Mouse (Mus musculus) intestine, postnatal 0 days (tissue): ENCODE data around the gene Gsg1l. TPM values are rescaled to one million over a fixed set of nuclear protein-coding genes. Genes with fewer than 3 reads are reported as not detected.

Source experiments
- ATAC-seq: fragments of 200-750 bp; cut with Nextera tagmentation; 2 replicates; pipeline ENCODE4 v1.8.0; 2017; ENCODE audit warnings: mild to moderate bottlenecking, moderate TSS enrichment, moderate library complexity
- H3K27ac ChIP-seq: fragments of 300-500 bp; sonication (generic); 2 replicates; pipeline ENCODE4 v1.5.1; 2014; ENCODE audit warnings: mild to moderate bottlenecking, low read depth, low read length, moderate library complexity
- H3K27me3 ChIP-seq: fragments of 300-500 bp; sonication (generic); replicated peaks from 2 replicates; pipeline ENCODE4 v1.6.1; 2014; ENCODE audit warnings: low read length, mixed read lengths; ENCODE audit not compliant: control insufficient read depth, insufficient read depth
- H3K36me3 ChIP-seq: fragments of 300-500 bp; sonication (generic); 2 replicates; pipeline ENCODE4 v1.6.1; 2014; ENCODE audit warnings: mild to moderate bottlenecking, moderate library complexity; ENCODE audit not compliant: control insufficient read depth, insufficient read depth
- H3K4me1 ChIP-seq: fragments of 300-500 bp; sonication (generic); replicated peaks from 2 replicates; pipeline ENCODE4 v1.6.1; 2014; ENCODE audit warnings: antibody characterized with exemption, low read length, mixed read lengths; ENCODE audit not compliant: control insufficient read depth, insufficient read depth
- H3K4me2 ChIP-seq: fragments of 300-500 bp; sonication (generic); replicated peaks from 2 replicates; pipeline ENCODE4 v1.6.1; 2014; ENCODE audit warnings: low read depth, mild to moderate bottlenecking, moderate library complexity
- H3K4me3 ChIP-seq: fragments of 300-500 bp; sonication (generic); 2 replicates; pipeline ENCODE4 v1.5.1; 2014; ENCODE audit warnings: low read depth, low read length
- H3K9ac ChIP-seq: fragments of 300-500 bp; sonication (generic); 2 replicates; pipeline ENCODE4 v1.6.1; 2014; ENCODE audit warnings: mild to moderate bottlenecking, low read depth, low read length
- H3K9me3 ChIP-seq: fragments of 300-500 bp; sonication (generic); 2 replicates; pipeline ENCODE4 v1.6.1; 2016; ENCODE audit warnings: mixed run types; ENCODE audit not compliant: control insufficient read depth
- CTCF ChIP-seq: sonication (generic); IDR thresholded peaks from 2 replicates; pipeline ENCODE4 v1.5.1; 2016; ENCODE audit warnings: low read depth, mild to moderate bottlenecking, control low read depth, antibody characterized with exemption, moderate library complexity
- WGBS: fragments of 180-500 bp; shearing (Covaris S2); extraction: QIAGEN DNeasy Blood & Tissue Kit; methylation state at CpG from one replicate; pipeline ENCODE4 v1.1.7; 2014; 5-methylcytosine and 5-hydroxymethylcytosine counted together
- polyA plus RNA-seq: library from polyadenylated mRNA; unstranded; fragments of >200 nt; fragmentation: Nextera tagmentation; extraction: Ambion mirVana; gene quantifications from 2 replicates; pipeline ENCODE4 v1.2.1, GENCODE M21; 2015

The Gsg1l gene
- polyA plus RNA-seq, 1 experiment from 2014 or later: 0.52 TPM

GRCm38 (mm10) chr7:125933356-125934244, 148.6 kb downstream of the Gsg1l start:
- WGBS: 42% methylated on average over 16 of the region's 16 CpGs
- Histone ChIP-seq H3K36me3 (no peaks in the 10 kb centered on the region), H3K27me3 (no peaks in the 10 kb centered on the region), H3K9ac (no peak overlapping the region), H3K4me3 (no peak overlapping the region), H3K27ac (no peak overlapping the region), H3K9me3 (no peaks in the 10 kb centered on the region), H3K4me1 (no peaks in the 10 kb centered on the region), H3K4me2 (no peak overlapping the region)
- no peak for ATAC-seq
- TF ChIP-seq CTCF: no peak

- no peak for ATAC-seq
- Histone ChIP-seq H3K4me2 (no peak overlapping the region), H3K4me1 (no peaks in the 10 kb centered on the region), H3K9ac (no peak overlapping the region), H3K36me3 (no peaks in the 10 kb centered on the region), H3K27me3 (no peaks in the 10 kb centered on the region), H3K9me3 (no peaks in the 10 kb centered on the region), H3K27ac (no peak overlapping the region), H3K4me3 (no peak overlapping the region)
- 59% methylated on average over 5 of the region's 5 CpGs for WGBS
- TF ChIP-seq CTCF: no peak
Measured at GRCm38 (mm10) chr7:125931602-125932001, 150.6 kb downstream of the Gsg1l start.

GRCm38 (mm10) chr7:125924044-125924443, 158.2 kb downstream of the Gsg1l start:
- Histone ChIP-seq H3K4me1 (no peaks in the 10 kb centered on the region), H3K4me3 (no peak overlapping the region), H3K27me3 (no peaks in the 10 kb centered on the region), H3K36me3 (no peaks in the 10 kb centered on the region), H3K27ac (no peak overlapping the region), H3K9me3 (no peaks in the 10 kb centered on the region), H3K4me2 (no peak overlapping the region), H3K9ac (no peak overlapping the region)
- ATAC-seq: no peak
- TF ChIP-seq CTCF: no peak
- WGBS: 70% methylated on average over 5 of the region's 5 CpGs

DNA sequence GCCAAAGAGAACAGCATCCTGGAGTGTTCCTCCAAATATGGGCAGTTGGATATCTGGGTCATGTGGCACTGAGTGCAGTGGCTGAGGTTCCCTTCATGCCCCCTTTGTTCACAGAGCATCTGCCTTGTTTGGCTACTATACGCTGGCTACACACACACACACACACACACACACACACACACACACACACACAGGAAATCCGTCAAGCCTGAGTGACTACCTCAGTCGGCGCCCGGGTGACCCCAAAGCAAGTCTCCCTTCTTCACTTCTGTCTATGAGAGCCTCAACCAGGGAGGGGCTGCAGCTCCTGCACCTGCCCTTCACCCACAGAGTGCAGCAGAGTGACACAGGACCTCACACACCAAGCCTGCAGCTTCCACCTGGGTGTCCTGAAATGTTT, 161.4 kb downstream of the Gsg1l start:
- no peak for TF ChIP-seq CTCF

DNA sequence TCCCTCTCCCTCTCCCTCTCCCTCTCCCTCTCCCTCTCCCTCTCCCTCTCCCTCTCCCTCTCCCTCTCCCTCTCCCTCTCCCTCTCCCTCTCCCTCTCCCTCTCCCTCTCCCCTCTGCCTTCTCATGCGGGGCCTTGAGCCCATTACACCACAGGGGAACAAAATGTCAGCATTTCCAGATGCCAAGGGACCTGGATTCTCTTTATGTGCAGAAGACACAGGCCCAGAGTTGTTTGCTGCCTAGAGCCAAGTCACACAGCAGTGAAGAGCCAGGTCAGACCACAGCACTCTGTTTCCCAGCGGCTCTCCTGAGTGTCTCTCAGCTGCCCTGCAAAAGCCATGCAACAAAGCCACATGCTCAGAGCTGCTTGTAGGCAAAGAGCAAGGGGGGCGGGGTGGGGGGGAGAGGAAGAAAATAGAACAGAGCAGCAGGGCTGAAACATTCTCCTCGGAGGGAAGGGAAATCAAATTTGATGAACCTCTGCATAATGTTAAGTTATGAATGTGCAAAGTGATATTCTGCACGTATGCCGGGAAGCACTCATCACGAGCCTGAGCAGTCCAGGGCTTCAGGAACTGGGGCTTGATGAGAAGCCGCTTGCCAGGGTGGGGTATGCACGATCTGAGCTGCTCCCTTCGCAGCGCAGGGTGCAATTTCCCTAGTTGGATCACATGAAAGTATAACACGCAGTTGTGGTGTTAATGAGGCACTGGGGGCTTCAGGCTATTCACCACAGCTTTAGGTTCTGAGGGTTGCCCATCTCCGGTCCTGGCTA, 181.6 kb downstream of the Gsg1l start:
- Histone ChIP-seq H3K9me3 (no peaks in the 10 kb centered on the region), H3K9ac (no peak overlapping the region), H3K4me3 (no peak overlapping the region), H3K27me3 (no peaks in the 10 kb centered on the region), H3K27ac (no peak overlapping the region), H3K4me1 (no peaks in the 10 kb centered on the region), H3K36me3 (no peaks in the 10 kb centered on the region), H3K4me2 (no peak overlapping the region)
- TF ChIP-seq CTCF: no peak
- 70% methylated on average over 13 of the region's 13 CpGs for WGBS
- no peak for ATAC-seq

More for the DNA sequence above, 161.4 kb downstream of the Gsg1l start:
- ATAC-seq: no peak
- Histone ChIP-seq H3K27ac (no peak overlapping the region), H3K4me3 (no peak overlapping the region), H3K36me3 (no peaks in the 10 kb centered on the region), H3K4me1 (no peaks in the 10 kb centered on the region), H3K9me3 (no peaks in the 10 kb centered on the region), H3K27me3 (no peaks in the 10 kb centered on the region), H3K4me2 (no peak overlapping the region), H3K9ac (no peak overlapping the region)
- 69% methylated on average over 5 of the region's 5 CpGs for WGBS

DNA sequence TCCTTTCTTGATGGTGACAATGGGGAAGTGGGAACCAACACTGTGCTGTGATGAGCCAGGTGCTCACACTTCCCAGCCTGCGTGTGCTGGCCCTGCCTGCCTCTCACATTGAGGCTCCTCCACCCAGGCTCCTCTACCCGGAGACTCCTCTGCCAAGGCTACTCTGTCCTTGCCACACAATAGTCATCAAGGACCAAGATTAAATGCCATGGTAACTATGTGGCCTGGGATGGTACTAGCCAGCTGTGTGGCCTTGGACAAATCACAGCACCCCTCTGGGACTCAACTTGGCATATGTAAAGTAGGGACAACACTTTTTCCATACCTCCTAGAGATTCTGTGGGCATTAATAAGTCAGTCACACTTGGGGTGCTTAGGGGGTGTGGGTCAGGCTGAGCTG, 182.3 kb downstream of the Gsg1l start:
- Histone ChIP-seq H3K9me3 (no peaks in the 10 kb centered on the region), H3K4me2 (no peak overlapping the region), H3K4me1 (no peaks in the 10 kb centered on the region), H3K36me3 (no peaks in the 10 kb centered on the region), H3K27me3 (no peaks in the 10 kb centered on the region), H3K27ac (no peak overlapping the region), H3K9ac (no peak overlapping the region), H3K4me3 (no peak overlapping the region)
- WGBS: 67% methylated on average over 2 of the region's 2 CpGs
- ATAC-seq: no peak
- no peak for TF ChIP-seq CTCF
